Mouse (Mus musculus): ENCODE measurements around the gene Exph5.

Exph5 gene

GRCm38 (mm10) chr9:53301269-53301720 is at the start of gene Exph5:
TSS of gene Exph5 (plus strand) at chr9:53301670.
- peak; percentile 84 for DNase-seq

GRCm38 (mm10) chr9:53254368-53254767 is 47.1 kb upstream of the Exph5 start:
- DNase-seq, result peak; percentile 86

GRCm38 (mm10) chr9:53256690-53257305 is 44.7 kb upstream of the Exph5 start:
- DNase-seq, result peak; percentile 74

GRCm38 (mm10) chr9:53257772-53258171 is 43.7 kb upstream of the Exph5 start:
- DNase-seq, result no peak

- no peak for DNase-seq
Observed at GRCm38 (mm10) chr9:53258199-53258598, 43.3 kb upstream of the Exph5 start.

- no peak for DNase-seq
Observed at GRCm38 (mm10) chr9:53264387-53264786, 37.1 kb upstream of the Exph5 start.

DNA sequence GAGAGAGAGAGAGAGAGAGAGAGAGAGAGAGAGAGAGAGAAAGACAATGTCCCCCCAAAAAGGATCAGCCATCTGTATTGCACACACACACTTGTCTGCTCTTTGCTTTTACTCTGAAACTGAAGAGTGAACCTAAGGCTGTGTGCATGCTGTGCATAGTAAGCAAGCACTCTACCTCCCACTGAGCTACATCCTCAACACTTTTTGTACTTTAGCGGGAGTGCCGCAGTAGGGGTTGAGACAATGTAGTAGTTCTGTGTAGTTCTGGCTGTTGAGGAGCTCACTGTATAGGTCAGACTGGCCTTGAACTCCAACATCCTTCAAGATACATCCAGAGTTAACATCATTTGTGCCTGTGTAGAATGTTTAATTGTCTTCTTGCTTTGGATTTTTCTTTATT is 35.9 kb upstream of the Exph5 start:
- DNase-seq, result no peak

- no peak for DNase-seq
Observed at GRCm38 (mm10) chr9:53268036-53268435, 33.4 kb upstream of the Exph5 start.

DNA sequence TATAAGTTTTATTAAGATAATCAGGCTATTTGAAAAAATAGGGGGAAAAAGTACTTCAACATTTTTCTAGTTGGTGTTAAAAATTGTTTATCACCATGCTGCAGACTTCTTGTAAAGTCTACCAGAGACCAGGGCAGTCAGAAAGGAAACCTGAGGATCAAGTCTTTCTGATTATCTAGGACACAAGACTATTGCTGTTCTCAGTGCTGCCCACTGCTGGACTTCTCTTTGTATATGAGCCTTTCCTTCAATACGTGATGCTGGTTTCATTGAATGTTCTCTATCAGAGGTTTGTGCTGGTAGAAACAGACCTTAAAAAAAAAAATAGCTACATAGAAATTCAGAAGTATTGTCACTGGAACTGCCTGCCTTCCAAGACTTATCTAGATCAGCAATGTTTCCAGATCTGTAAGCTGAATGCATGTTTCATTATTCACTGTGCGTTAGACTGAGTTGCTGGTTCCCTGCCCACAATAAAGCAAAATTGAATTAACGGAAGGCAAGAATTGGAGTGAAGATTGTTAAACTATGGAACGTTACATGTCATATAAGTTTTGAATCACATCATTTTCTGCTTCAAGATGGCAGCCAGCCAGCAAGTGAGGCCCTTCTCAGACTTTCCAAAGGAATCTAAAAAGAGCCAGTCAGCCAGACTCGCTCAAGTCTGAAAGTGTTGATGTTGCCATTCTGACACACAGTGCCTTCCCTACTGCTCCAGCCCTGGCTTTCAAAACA is 32.6 kb upstream of the Exph5 start:
- peak; percentile 62 for DNase-seq

GRCm38 (mm10) chr9:53269466-53269755 is 32.1 kb upstream of the Exph5 start:
- DNase-seq, result no peak

DNA sequence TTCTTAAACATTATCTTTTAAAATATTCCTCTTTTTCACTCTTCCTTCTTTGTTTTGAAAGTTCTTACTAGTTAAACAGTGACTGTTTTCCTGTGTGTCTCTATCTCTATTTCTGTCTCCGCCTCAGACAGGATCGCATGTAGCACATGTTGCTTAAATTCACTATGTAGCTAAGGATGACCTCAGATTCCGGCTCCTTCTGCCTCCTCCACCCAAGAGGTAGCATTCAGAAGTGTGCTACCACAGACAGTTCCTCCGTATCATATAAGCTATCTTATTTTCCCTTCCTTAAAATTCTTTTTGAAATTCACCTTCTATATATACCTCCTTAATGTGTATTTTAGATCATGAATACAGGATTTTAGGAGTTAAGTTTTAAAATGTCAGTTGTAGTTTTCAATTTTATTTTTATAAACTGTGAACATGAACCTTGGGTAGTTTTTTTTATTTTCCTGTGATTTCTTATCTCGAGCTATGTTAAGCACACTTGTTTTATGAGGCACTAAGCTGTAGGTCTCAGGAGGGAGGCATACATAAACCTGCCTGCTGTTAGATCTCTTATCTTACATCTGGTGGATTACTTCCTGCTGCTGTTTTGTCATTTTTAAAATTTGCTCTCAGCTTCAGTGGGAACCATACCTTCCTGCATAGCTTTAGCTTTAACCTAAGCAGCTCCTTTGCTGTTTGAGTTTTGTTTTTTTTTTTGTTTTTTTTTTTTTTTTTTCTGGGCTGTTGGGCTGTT is 30.0 kb upstream of the Exph5 start:
- DNase-seq, result no peak

- no peak for DNase-seq
Observed at GRCm38 (mm10) chr9:53272207-53272606, 29.3 kb upstream of the Exph5 start.

- no peak for DNase-seq
Observed at GRCm38 (mm10) chr9:53272714-53273113, 28.8 kb upstream of the Exph5 start.

GRCm38 (mm10) chr9:53276381-53276780 is 25.1 kb upstream of the Exph5 start:
- no peak for DNase-seq

GRCm38 (mm10) chr9:53278997-53279396 is 22.5 kb upstream of the Exph5 start:
- no peak for DNase-seq

DNA sequence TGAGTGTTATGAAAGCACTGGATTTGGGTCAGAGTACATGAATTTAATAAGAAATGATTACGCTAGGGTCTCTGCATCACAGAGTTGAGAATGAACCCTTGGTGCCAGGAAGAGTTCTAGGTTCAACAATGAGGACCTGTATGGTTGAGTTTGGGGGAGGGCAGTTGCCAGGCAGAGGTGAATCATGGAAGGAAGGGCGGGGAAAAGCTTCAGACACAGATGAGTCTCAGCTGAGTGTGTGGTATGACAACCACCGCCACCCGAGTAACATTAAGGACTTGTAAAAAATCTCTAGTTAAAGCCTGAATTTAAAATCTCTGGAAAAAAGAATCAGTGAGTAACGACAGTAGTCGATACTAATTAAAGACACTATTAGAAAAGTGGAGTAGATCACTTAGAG is 14.7 kb upstream of the Exph5 start:
- no peak for DNase-seq

- no peak for DNase-seq
Observed at GRCm38 (mm10) chr9:53290006-53290405, 11.5 kb upstream of the Exph5 start.

DNA sequence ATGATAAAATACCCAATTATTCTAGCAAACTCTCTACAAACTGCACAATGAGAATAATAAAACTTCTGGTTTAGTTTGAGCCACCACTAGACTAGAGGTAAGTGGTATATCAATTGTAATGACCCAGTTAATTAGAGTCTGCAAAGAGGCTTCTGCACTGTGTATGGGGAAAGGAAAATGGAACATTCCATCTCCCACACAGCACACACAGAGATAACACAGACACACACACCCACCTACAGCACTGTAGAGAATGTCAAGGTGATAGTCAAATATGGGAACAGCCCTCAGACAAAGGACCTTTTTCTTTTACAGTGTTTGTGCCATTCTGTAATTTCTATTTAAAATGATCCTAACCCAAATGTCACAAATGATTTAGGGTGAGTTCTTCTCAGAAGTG is 8.6 kb upstream of the Exph5 start:
- DNase-seq, result no peak

- peak; percentile 68 for DNase-seq
Observed at GRCm38 (mm10) chr9:53301801-53302311, 386 bp downstream of the Exph5 start.

- DNase-seq, result peak; percentile 46
Observed at GRCm38 (mm10) chr9:53302415-53302814, 945 bp downstream of the Exph5 start.

DNA sequence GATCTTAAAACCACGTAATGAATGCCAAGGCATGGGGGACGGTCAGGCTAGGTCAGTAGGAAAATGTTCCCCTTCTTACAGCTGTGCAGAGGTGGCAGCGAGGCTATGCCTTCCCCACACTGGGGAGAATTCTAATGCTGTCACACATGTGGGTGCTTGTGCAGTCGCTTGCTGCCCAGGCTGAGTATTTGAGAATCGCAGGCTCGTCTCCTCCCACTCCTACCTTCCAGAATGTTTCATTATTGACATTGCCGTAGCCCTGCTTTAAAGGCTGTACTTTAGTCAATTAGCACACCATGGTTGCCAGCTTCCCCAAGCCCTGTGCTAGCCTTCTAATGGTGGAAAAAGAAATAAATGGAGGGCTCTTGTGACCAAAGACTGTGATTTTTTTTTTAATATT is 6.4 kb downstream of the Exph5 start:
- DNase-seq, result no peak

- peak; percentile 76 for DNase-seq
Observed at GRCm38 (mm10) chr9:53312981-53313380, 11.5 kb downstream of the Exph5 start.

DNA sequence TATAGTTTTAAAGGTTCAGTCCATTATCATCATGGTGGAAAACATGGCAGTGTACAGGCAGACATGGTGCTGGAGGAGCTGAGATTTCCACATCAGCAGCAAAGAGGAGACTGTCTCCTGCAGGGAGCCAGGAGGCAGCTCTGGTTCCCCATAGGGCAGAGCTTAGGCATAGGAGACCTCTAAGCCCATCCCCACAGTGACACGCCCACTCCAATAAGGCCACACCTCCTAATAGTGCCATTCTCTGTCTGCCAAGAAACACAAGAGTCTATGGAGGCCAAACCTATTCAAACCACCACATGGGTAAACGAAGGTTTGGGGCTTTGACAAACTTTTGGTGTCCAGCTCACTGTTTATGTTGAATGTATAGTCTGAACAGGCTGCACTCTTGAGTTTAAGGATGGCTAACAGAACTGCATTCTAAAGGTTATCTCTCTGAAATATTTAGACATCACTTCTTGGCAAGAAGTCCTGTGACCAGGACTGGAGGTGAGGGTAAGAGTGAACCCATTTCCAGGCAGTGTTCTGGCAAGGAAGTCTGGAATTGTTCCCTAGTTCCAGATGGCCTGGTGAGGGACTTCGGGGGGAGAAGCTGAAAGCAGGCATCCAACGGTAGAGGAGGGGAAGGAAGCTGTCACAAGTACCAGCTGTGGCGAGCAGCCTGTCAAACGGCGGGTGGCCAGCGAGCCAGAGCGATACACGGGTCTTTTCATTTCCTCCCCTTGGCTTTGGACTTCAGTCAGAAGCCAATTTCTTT is 19.6 kb downstream of the Exph5 start:
- DNase-seq, result peak; percentile 99

Data from cerebellum, adult 9-10 months (tissue).